Mouse (Mus musculus): ENCODE data around the gene Fam122a.

Fam122a gene

DNA sequence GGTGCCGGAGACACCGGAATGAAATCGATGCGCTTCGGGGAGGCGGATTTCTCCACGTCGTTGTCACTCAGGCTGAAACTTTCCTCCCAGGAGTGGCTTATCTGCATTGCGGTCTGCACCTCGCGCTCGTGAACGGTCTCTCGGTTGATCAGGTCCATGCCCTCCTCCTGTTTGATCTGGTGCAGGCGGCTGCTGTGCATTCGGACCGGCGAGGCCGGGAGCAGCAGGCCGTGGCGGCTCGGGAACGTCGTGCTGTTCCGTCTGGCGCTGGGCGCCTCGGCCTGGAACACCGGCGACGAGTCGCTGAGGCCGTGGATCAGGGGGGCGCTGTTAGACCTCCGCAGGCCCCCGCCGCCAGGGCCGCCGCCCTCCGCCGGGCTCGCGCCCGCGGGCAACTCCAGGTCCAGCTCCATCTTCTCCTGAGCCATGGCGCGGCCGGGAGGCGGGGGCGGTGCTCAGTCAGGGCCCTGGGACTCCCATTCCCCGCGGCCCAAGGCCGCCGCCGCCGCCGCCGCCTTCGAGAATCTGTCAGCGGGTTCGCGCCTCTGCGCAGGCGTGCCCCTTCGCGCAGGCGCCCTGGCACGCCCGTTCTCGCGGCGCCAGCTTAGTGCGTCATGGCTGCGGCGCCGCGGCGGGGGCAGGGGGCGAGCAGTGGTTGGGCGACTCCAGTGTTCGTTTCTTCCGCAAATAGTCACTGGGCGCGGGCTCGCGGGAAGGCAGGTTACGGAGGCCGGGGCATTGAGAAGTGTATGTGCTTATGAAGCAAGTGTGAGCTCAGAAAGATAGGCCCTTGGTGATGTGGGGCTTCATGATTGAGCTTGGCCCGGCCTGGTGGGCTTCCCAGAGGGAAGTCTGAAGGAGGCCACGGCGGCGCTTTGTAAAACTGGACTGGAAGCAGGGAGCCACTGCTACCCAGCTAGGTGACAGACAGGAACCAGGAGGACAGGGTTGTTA is at the start of gene Fam122a:
TSS of gene Fam122a (minus strand) at position 428 of the 954 bp plus-strand sequence.
- peak; percentile 81 for DNase-seq (ENCODE audit: low spot score)

DNA sequence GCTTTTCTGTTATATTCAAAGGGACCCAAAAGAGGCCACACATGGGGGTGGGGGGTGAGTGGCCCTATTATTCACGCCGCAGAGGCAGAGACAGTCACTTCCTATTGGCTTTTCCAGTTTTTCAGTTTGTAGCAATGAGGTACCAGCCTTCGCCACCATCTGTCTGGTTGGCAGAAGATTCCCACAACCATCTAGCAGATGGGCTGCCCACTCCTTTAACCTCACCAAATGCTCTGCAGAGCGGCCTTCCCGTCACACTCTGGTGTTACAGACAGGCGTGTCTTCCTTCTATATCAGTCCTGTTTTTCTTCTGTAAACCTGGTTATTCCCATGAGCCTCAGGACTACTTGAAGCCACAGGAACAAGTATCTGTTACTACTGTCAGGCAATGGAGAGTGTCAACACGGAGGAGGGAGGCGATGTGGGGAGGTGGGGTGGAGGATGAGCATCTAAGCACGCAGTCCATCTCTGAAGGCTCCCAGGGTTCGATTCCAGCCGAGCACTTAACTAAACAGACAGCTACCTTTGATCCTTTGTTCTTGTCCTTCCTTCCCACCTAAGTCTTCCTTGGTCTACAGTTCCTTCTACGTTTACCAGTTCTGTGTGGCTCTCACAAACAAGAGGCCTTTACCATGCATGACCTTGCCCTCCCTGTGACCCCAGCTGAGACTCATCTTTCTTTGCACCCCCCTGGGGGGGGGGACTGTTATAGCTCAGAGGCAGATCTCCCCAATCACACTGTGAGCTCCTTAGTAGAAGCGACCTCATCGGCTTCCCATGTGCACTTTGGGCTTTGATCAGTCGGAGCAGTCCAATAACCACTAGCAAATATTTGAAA is 46.5 kb upstream of the Fam122a start:
- DNase-seq (ENCODE audit: low spot score): no peak

DNA sequence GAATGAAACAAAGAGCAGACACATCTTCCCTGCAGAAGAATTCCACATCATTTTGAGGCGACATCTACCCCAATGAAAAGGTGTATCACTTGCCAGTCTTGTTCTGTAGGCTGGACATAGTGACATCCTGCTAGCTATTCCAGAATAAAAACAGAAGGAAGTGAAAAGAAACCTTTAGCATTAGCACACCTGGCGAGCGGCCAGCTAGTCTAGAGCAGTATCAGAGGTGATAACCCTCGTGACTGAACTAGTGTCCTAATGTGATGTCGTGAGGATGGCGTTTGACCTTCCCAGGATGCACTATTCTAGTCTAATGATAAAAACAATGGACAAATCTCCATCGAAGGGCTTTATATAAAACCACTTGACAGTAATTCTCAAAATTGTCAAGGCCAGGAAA is 44.8 kb upstream of the Fam122a start:
- no peak for DNase-seq (ENCODE audit: low spot score)

DNA sequence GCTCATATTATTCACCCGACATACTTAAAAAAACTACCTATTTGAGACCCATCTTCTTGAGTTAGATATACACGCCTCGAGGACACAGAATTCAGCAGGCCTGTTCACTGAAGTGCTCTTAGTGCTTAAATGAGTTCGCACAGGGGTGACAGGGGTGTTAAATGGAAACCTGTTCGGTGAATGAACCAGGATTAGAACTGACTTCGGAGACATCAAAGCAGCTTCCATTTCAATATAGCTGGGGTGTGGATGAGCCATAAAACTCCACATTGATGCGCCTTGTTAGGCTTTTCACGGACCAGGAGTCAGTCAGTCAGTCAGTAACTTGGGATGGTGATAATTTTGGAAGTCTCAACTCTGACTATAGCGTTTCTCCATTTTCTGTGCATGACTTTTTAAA is 44.0 kb upstream of the Fam122a start:
- DNase-seq (ENCODE audit: low spot score): no peak

DNA sequence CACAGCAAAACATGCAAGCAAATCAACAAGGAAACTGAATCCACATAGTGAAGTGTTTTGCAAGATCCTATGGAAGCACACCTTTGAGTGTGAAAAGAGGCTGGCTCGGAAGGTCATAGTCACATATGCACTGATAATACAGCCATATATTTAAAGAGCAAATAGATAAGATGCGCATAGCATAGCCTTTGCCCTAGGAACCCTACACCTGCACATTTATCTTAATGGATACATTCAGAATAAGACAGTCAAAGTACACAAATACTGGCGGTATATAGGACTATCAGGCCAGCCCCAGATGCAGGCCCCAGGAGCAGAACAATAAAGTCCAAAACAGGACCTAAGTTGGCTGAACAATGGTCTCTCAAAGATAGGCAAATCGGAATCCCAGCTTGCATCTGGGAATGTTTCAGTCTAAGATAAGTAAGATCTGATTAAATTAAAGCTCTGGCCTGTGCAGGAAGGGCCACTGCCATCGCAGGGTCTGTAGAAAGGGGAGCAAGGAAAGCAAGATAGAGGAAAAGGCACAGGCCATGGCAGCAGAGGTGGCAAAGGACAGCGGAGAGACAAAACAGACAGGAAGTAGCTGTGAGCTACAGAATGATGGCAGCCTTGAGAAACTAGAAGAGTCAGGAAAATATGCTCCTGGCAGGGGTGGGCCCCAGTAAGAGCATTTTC is 42.7 kb upstream of the Fam122a start:
- DNase-seq (ENCODE audit: low spot score): no peak

DNA sequence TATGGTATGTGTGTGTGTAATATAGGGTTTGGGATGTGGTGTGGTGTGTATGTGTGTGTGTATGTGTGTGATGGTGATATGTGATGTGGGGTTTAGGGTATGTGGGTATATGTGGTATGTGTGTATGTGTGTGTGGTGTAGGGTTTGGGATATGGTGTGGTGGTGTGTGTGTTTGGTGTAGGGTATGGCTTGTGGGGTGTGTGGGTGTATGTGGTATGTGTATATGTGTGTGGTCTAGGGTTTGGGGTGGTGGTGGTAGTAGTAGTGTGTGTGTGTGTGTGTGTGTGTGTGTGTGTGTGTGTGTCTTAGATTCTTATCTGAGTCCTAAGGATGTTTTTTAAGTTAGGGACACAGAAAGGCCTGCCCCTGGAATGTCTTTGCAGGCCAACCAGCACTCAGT is 41.2 kb upstream of the Fam122a start:
- no peak for DNase-seq (ENCODE audit: low spot score)

DNA sequence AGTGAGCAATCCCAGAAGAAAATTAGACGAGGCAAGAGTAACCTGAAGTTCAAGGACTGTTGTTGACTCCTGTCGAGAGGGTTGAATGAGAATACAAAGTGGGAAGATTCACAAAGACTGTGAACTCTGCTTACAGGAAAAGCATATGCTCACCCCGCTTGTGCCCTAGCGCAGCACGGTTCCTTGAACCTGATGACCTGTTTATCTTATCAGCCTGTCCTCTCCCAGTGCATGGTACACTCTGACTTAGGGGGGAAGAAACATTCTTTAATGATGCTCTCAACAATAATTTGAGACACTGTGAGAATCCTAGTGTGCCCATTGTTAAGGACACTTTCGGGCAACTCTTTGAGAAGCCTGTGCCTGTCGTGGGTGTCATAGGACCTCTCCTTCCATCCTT is 39.9 kb upstream of the Fam122a start:
- no peak for DNase-seq (ENCODE audit: low spot score)

DNA sequence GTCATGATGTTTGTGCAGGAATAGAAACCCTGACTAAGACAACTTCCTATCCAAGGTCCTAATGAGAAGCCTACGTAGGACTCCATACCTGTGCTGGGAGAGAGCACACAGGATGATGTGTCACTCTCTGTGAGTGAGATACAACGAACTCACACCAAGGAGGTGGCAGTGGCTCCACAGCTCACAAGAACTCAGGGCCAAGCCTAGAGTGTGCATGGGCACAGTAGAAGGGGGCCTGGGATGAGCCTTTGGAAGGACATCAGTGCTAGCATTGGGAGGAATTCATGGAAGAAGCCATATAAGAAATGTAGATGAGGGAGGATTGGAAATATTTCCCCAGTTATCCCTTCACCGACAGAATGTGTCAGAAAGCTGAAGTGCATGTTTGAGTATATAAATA is 38.8 kb upstream of the Fam122a start:
- DNase-seq (ENCODE audit: low spot score): no peak

DNA sequence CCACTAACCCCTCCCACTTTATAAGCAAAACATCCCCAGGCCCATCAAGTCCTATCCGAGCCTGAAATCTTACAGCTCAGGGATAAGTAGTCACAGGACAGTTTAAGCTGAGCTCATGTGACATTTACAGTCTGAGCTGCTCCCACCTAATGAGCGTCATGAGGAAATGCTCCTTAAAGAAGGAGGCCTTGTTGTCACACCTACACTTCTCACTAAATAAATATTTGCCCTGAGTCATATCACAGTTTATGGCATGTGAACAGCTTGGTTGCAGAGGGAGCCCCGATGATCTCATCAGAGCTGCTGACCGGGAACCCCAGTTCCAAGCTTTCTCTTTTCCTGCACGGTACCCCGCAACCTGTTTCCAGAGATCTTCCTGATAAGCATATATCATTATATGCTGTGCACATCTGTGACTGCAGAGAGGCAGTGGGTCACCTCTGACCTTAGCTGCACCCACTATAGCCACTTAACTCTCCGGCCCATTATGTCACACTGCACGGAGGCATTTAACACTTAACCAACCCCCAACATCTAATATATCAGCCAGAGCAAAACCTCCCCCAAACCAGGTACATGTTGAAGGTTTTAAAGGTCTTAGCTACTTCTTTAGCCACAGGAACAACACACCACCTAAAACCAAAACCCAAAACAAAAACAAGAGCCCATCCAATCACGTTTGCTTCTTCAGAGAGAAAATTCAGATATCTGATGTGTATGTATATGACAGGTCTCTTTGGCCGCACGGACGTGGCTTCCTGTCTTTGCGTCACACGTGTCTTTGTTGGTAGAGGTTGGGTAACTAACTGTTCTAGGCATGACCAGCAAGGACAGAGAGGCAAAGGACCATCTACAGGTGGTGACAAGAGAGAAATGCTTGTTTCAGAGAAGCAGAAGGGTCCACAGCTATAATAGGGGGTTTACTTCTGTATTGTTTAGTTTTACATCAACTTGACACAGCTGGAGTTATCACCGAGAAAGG is 37.8 kb upstream of the Fam122a start:
- no peak for DNase-seq (ENCODE audit: low spot score)

DNA sequence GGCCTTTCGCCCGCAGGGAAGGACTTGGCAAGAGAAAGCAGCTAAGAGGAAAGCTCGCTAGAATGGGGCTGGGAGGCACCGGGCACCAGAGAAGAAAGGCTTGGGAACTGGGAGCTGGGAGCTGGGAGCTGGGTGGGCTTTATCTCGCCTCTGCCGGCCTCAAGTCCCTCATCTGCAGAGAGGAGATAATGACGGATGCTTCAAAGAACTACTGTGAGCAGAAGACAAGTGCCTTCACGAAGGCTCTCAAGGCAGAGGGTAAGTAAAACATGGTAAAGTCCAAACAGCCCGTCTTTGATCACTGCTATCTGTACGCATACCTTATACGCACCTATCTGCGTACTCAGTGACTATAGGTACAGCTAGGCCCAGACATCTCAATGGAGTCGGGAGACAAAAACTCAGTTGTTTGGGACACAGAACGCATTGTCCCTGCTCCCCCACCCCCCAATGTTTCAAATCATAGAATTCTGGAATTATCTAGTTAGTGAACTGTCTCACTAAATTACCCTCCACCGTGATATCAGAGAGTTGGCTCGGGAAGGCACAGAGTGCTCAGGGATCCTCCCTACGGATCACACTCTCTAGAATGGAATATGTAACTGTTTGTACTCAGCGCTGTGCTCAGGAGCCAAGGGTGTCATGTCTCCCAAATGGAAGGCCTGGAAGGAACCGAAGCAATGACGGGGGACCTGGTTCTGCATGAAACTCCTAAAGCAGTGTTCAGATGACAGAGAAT is 36.1 kb upstream of the Fam122a start:
- DNase-seq (ENCODE audit: low spot score): peak; percentile 95

DNA sequence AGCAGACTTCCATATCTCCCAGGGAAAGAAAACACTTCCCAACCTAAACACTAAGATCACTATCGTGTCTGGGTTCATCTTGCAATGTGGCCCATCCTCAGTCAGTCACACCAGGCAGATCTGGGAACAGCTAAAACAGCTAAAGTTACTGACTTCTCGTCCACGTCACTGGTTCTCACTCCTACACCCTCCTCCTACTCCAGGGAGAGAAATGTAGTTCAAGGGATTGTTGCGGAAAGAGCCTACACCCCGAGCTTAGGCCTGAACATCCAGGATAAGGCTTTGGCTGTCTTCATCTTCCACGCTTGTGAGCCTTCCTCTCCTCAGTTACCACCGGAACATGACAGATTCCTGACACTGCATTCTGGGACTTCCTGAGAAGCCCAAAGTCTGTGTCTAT is 34.8 kb upstream of the Fam122a start:
- DNase-seq (ENCODE audit: low spot score): no peak

DNA sequence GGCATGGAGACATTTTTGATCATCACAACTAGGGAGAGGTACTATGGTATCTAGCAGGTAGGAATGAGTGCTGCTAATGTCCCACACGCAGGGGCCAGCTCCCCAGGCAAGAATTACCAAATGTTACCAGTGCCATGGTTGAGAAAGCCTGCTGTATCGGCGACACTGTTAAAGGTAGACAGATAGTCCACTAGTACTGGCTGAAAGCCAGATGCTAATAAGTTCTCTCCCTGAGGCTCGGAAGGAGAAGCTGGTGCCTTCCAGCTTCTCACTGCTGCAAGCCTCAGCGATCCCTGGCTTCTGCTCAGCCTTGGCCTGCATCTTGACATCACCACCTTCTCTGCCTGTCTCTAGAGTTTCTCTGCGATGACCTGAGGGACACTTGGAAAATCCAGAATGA is 32.2 kb upstream of the Fam122a start:
- DNase-seq (ENCODE audit: low spot score): no peak

DNA sequence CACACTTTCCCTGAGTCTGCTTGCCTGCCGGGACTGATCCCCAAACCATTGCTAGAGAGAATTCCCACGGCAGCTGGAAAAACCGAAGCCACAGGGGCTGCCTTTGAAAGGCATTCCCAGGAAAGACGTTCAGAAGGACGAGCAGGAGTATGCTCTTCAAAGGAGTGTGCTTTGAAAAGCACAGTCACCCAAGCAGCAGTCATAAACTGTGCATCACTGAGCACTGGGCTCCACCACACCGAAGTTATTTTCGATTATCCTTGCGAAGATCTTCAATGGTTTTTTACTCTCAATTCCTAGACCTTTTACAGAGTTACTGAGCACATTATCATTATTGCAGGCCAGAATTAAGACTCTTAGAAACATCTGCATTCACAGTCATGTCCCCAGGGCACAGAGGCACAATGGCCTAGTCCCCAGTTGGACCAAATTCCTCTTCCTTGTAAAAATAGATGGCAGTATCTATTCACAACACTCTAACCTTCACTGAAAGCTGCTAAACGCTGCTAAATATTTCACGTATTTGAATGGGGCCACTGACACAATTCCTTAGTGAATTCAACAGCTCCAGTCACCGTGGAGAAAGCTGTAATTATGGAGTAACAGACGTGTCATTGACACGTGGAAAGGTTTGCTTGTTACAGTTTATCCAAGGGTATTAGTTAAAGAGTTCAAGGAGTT is 31.1 kb upstream of the Fam122a start:
- no peak for DNase-seq (ENCODE audit: low spot score)

DNA sequence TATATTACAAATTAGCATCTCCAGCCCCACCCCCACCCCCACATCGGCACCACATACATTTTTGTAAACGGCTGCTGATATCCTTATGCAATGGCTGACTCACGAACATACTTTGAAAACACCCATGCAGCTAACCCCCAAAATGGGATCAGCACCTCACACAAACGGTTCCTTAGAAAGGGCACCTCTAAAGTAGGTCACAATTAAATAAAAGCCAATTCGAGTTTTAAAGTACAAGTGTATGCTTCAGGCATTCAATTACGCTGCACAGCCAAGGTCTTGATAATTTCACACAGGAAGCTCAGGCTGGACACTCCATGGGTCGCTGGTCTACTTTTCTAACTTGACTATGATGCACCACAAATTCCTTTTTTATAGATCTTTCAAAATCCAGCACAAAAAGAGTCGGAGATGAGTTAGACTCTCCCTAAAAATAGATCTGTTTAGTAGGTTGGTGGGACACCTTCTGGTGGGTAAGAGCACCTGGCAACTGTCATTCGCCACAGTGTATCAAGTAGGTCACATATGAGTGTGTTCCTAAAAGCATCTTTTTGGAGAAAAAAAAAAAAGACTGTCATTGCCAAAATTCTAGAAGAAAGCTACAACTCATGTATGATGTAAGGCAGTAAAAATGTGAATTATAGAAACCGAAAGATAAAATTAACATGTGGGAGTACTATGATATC is 25.7 kb upstream of the Fam122a start:
- no peak for DNase-seq (ENCODE audit: low spot score)

DNA sequence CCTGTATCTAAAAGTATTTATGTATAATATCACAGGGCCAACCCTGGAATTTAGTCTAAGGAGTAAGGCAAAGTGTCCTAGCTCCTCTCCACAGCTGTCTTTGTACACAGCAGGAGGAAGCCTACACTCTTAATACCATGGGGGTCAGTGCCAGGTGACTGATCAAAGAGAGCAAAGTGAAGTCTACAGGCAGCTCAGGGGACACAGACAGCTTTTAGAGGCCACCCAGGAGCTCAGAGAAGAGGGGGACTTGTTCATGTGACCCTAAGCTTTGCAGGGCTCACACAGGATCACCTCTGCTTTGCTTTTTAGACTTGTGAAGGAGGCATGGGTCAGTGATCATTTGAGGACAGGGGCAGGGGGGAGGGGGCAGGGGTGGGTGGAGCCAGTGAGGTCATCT is 24.4 kb upstream of the Fam122a start:
- no peak for DNase-seq (ENCODE audit: low spot score)

DNA sequence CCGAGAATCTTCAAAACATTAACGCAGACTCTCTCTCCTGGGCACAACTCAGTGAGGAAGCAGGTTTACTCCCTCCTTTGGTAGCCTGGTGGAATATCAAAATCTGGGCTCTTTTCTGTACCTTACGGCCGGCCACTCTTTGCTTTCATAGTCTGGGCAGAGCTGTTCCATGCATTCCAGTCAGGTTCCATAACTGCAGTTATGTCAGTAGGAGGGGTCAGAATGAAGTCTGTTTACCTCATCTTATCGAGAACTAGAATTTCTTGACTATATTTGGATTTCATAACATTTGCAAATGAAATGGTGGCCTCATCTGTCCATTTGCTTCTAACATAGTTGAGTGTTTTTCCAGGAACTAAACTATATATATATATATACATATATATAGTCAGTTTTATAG is 23.3 kb upstream of the Fam122a start:
- no peak for DNase-seq (ENCODE audit: low spot score)

DNA sequence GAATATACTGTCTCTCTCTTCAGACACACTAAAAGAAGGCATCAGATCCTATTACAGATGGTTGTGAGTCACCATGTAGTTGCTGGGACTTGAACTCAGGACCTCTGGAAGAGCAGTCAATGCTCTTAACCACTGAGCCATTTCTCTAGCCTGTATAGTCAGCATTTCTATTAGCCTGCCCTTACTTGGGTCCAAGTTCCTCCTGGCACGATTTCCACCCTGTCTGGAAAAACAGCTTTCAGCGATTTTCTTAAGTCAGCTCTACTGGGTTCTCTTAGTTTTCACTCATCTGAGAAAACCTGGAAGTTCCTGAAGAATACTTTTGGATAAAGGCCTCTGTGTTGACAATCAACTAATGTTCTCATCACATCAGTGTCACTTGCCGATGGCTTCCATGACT is 22.1 kb upstream of the Fam122a start:
- no peak for DNase-seq (ENCODE audit: low spot score)

DNA sequence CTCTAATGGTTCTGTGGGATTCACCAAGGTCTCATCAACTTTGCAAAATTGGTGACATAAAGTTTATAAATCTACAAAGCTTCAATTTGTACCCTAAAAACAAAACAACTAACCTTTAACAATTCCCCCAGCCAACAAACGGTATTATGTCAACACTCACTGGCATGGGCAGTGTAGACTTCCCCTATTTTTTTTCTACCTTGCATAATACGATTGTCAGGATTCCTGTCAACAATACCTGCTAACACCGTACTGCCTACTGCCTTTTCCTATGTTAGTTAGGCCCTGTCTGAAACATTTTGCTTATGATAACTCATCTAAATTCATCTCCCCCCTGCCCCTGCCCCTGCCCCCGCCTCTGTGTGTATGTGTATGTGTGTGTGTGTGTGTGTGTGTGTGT is 16.7 kb upstream of the Fam122a start:
- no peak for DNase-seq (ENCODE audit: low spot score)

DNA sequence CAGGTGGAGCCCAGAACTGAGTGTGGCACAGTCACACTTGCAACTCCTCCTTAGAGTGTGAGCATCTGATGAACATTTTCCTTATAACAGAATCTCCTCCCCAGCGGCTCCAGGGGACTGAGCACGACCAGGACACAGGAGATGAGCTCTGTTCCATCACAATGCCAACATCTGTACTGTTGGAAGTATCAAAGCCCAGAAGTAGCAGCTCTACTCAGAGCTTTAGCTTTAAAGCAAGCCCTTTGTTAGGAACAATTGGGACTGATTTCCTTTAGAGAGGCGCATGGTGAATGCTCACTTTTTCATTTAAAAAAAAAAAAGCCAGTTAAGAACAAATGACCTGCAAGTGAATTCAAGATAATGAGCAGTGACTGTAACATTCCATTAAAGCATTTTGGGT is 14.7 kb upstream of the Fam122a start:
- no peak for DNase-seq (ENCODE audit: low spot score)
